Mouse (Mus musculus): Measurements from ENCODE around the gene Blcap.
A peak's percentile ranks its signal among the peaks of the same experiment; 100 is the strongest.
"Not testable (repeated sequence)": the region's sequence is repeated elsewhere in the genome, so short reads cannot be mapped to it uniquely, and the experiment has no call there.

Gene Blcap

GRCm38 (mm10) chr2:157571224-157571832, at the start of gene Blcap:
Gene Blcap (minus strand): TSS chr2:157571274.
- DNase-seq (ENCODE audit: inconsistent age in 2 of 2, low spot score in 1 of 2), result peak; percentile 51 to 89

GRCm38 (mm10) chr2:157618393-157618792, 47.3 kb upstream of the Blcap start:
- no peak for DNase-seq (ENCODE audit: inconsistent age in 2 of 2, low spot score in 1 of 2)

- no peak for DNase-seq (ENCODE audit: inconsistent age in 2 of 2, low spot score in 1 of 2)
Measured at GRCm38 (mm10) chr2:157613997-157614396, 42.9 kb upstream of the Blcap start.

GRCm38 (mm10) chr2:157611735-157612134, 40.7 kb upstream of the Blcap start:
- DNase-seq (ENCODE audit: inconsistent age in 2 of 2, low spot score in 1 of 2), result no peak

- DNase-seq (ENCODE audit: inconsistent age in 2 of 2, low spot score in 1 of 2), result no peak
Measured at GRCm38 (mm10) chr2:157607542-157608236, 36.6 kb upstream of the Blcap start.

GRCm38 (mm10) chr2:157605025-157605675, 34.1 kb upstream of the Blcap start:
- DNase-seq (ENCODE audit: inconsistent age in 2 of 2, low spot score in 1 of 2), result peak; percentile 66 to 88

GRCm38 (mm10) chr2:157601435-157601839, 30.4 kb upstream of the Blcap start:
- DNase-seq (ENCODE audit: inconsistent age in 2 of 2, low spot score in 1 of 2), result peak; percentile 12 to 36

- DNase-seq (ENCODE audit: inconsistent age in 2 of 2, low spot score in 1 of 2), result no peak
Measured at GRCm38 (mm10) chr2:157596876-157597566, 25.9 kb upstream of the Blcap start.

- DNase-seq (ENCODE audit: inconsistent age in 2 of 2, low spot score in 1 of 2), result not testable (repeated sequence)
Measured at GRCm38 (mm10) chr2:157585351-157585750, 14.3 kb upstream of the Blcap start.

GRCm38 (mm10) chr2:157572786-157573185, 1.7 kb upstream of the Blcap start:
- DNase-seq (ENCODE audit: inconsistent age in 2 of 2, low spot score in 1 of 2), result no peak

GRCm38 (mm10) chr2:157569796-157570485, 1.1 kb downstream of the Blcap start:
- DNase-seq (ENCODE audit: inconsistent age in 2 of 2, low spot score in 1 of 2), result peak; percentile 52 to 87

- DNase-seq (ENCODE audit: inconsistent age in 2 of 2, low spot score in 1 of 2), result no peak
Measured at GRCm38 (mm10) chr2:157568881-157569280, 2.2 kb downstream of the Blcap start.

- DNase-seq (ENCODE audit: inconsistent age in 2 of 2, low spot score in 1 of 2), result peak in 1 of 2 experiments; percentile 74
Measured at GRCm38 (mm10) chr2:157567235-157567961, 3.7 kb downstream of the Blcap start.

- peak; percentile 90 to 99 for DNase-seq (ENCODE audit: inconsistent age in 2 of 2, low spot score in 1 of 2)
Measured at GRCm38 (mm10) chr2:157566260-157566952, 4.7 kb downstream of the Blcap start.

- DNase-seq (ENCODE audit: inconsistent age in 2 of 2, low spot score in 1 of 2), result no peak
Measured at GRCm38 (mm10) chr2:157565898-157566259, 5.2 kb downstream of the Blcap start.

GRCm38 (mm10) chr2:157565446-157565845, 5.6 kb downstream of the Blcap start:
- peak; percentile 19 to 66 for DNase-seq (ENCODE audit: inconsistent age in 2 of 2, low spot score in 1 of 2)

- DNase-seq (ENCODE audit: inconsistent age in 2 of 2, low spot score in 1 of 2), result peak in 1 of 2 experiments; percentile 51
Measured at GRCm38 (mm10) chr2:157564723-157565122, 6.4 kb downstream of the Blcap start.

GRCm38 (mm10) chr2:157563031-157563430, 8.0 kb downstream of the Blcap start:
- DNase-seq (ENCODE audit: inconsistent age in 2 of 2, low spot score in 1 of 2), result peak in 1 of 2 experiments; percentile 29

- DNase-seq (ENCODE audit: inconsistent age in 2 of 2, low spot score in 1 of 2), result peak; percentile 86 to 93
Measured at GRCm38 (mm10) chr2:157561165-157561836, 9.8 kb downstream of the Blcap start.

Data from adrenal gland, adult (tissue).